Mouse (Mus musculus) cerebellum, adult 8-10 months (tissue): Measurements from ENCODE around the gene Dnah3.

ENCODE experiments used
- DNase-seq: peaks from one replicate; pipeline ENCODE4 v3.0.0; 2022

Dnah3 gene

DNA sequence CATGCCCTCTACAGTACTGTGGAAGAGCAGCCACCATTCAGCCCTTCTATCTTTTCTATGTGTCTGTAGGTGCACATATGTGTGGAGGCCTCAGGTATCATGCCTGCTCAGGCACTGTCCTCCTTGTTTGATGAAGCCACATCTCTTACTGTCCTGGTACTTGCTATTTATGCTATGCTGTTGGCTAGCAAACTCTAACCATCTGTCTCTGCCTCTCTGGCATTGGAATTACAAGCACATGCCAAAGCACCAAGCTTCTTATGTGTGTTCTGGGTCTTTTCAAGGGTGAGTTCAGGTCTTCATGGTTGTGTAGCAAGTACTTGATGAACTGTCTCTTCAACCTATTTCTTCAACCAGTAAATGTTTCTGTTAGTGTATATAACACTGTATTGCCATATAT is 158.8 kb downstream of the Dnah3 start:
- no peak for DNase-seq

DNA sequence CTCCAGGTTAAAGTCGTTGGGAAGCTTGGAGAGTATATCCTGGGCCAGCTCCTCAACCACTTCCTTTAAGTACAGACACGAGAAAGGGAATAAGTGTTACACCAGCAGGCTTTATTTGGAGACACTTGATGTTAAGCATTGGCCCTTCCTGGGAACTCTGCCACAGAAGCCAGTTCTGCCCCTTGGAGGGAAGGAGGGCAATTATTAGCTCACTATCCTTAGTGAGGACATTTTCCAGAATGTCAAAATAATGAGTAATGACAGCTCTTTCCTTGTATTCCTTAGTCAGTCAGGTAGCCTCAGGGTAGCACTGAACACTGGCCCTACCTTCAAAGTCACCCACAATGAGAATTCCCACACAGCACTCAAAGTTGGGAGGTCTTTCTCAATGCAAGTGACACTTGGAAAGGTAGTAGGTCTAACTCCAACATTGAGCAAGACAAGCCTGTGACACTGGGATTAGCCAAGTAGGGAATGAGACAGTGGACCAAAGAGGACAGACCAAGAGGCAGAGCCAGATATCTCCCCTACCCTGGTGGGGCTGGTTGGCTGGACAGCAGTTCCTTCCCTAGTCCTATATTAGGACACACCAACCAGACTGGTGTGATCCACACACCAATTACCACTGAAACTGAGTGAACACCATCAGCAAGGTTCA is 166.2 kb downstream of the Dnah3 start:
- no peak for DNase-seq

DNA sequence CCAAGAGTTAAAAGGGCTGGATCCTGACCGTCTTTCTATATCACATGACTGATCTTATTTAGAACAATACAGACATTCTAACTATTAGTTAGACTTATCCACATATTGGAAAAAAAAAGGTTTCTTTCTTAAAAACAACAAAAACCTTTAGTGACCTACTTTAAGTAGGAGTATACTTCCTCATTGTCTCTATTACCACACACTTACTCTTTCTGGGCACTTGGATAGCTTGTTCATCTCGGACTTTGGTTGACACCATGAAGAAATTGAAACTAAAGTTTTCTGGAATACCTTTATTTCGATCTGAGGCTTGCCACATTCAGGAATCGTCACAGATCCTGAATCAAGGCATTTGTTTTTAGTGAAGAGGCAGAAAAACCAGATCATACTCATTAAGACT is 174.0 kb downstream of the Dnah3 start:
- DNase-seq = no peak

DNA sequence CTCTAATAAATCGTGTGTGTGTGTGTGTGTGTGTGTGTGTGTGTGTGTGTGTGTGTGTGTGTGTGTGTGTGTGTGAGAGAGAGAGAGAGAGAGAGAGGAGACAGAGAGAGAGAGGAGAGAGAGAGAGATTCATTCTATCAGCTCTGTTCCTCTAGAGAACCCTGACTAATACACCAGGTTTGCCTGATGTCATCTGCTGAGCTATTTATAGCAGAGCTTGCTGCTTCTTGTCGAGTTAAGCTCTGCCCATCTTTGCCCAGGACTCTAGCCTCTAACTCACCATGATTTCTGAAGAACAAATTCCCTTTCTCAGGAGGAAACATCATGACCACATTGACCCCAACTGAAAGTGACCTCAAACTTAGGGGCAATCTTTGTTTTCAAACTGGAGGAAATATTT is 174.6 kb downstream of the Dnah3 start:
- no peak for DNase-seq

DNA sequence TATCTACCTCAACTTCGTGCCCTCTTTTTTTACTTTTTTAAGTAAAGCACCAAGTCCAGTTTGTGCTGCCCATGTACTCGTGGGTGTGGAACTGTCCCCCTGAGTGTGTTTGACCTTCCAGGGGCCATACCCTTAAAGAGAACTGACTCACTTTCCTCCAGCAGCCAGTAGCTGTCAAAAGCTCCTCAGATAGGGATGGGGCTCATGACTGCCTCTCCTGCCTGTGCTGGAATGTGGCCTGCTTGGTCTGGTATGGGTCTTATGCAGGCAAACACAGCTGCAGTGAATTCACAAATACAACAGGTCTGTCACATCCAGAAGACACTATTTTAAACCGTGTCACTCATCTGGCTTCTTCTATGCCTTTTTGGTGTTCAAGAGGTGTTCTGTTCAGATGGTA is 183.4 kb downstream of the Dnah3 start:
- no peak for DNase-seq

DNA sequence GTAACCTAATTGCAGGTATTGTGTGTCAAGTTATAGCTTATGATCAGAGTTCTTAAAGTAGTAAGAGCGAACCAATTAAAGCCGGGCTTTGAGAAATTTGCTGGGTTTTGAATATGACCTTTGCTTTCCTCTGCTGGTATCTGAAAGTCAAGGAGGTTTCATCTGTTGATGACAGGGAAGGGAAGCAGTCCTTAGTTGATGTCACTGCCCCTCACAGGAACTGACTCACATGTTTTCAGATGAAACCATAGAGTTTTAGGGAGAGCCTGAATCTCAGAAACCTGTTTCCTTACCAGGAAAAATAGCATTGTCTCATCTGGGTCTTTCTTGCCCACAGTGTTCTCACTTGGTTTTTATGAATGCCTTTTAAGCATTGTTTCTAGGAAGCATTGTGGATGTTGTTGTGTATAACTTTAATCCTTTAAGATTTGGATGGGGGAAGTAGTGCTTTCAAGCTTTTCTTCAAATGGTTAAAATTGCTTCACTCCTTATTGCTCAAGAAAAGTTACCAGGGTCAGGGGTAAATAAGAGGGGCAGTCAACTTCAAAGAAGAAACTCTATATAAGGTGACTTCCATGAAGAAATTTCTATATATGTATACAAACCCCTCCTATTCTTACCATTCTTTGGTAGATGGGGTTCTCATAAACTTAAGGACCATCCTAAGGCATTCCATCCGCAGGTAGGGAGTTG is 188.4 kb downstream of the Dnah3 start:
- no peak for DNase-seq

DNA sequence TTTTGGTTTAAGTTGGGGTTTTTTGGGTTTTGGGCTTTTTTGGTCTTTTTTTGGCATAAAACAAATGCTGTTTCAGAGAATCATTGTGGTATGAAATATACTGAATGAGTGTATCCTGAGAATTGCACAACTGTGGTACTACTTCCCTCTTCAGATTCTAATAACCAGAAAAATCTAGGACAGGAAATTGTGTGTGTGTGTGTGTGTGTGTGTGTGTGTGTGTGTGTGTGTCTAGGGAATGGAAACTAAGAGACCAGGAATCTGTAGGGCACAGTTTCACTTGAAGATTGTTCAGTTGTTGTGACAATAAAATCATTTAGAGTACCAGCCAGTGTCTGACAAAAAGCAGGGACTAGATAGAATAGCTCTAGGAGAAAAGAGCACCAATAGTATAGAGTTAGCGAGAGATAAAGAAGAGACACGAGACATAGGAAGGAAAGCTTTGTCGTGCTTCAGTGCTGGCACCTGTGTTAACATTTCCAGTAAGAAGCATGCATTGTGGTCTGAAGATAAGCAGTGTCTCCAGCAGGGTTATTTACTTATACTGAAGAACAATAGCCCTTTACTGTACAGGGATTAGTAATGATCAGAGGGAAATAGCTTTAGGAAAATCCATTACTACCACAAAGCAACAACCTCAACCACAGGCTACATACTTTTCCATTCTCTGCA is 195.6 kb downstream of the Dnah3 start:
- DNase-seq = no peak

DNA sequence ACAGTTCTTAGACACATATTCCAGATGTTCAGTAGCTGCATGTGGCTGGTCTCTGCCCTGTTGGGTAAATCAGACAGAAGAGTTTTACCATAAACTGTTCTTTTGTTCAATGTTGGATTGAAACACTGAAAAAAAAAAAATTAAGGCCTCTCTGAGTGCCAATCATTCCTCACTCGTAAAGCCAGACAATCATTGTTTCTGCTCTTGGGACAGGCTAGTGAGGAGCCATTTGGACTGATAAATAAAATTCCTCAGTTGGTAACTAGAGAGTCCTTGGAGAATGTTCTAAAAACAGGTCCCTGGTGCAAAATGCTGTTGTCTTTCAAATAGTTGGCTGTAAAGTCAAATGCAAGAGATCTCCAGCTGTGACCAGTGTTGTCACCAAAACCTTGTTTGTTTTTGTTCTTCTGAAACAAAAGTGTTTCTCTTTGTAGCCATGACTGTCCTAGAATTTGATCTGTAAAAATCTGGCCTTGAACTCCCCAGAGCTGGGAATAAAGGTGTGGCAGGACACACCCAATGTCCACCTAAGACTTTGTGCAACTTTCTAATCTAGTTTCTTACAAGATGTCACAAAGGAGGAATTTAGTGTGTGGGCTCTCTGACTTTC is 196.7 kb downstream of the Dnah3 start:
- no peak for DNase-seq

DNA sequence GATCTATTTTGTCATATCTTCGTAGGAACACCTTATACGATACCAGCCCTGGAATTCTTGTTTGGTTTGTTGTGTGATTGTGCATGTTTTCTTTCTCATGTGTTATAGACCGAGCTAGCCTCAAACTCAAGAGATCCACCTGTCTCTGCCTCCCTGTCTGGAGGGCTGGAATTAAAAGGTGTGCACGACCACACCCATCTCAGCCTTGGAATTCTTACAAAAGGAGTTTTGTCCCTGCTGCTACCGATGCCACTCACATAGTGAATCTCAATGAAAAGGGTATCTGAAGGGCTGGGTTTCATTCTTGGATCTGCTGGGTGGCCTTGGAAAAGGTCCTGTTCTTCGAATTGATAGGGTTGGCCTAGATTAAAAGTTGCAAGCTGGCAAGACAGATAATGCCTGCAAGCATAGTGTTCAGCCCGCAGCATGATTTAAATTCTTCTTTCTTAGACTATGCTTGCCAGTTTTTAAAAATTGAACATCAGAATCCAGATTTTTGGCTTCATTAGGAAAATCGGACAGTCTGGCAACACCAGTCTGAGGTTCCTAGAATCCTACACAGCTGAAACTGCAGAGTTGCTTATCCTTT is 197.5 kb downstream of the Dnah3 start:
- no peak for DNase-seq

DNA sequence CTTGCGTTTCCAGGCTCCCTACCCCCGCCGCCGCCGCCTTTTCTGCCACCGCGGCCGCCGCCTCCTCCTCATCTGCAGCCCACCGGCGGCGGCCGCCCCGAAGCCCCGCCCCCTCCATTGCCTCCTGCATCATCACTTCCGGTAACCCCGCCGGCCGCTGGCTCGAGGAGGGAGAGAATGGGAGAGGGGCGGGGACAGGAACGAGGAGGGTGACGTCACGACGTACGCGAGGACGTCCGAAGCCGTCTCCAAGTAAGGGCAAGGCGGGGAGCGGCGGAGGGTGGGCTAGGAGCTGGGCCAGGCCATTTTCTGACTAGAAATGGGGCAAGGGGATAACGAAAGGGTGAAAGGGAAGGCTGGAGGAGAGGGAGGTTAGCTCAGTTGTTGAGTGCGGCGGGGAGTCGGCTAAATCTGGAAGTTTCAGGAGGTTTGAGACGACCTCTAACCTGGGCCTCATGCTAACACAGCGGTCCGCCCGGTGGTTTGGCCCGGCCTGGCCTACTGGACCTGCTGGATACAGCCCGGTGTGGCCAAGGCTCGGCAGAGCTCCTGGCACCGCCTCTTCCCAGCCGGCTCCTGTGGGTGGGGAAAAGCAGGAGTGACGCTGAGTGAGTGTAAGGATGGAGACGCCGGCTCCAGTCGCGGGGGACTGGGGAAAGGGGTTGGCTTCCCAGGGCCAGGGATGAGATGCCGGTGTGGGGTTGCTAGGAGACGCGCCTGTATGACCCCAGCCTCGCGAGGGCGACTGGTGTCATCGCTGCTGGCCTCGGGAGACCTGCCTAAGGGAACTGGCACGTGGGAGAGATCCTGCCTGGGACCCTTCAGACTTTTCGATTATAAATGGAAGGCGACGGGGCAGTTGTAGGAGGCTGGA is 199.2 kb downstream of the Dnah3 start, which contains the start of the genes Lyrm1 and Dcun1d3:
Lyrm1 (plus strand) TSS at position 223 of the 874 bp plus-strand sequence.
Dcun1d3 (minus strand) TSS at position 660 of the 874 bp plus-strand sequence.
- DNase-seq = peak; percentile 97

DNA sequence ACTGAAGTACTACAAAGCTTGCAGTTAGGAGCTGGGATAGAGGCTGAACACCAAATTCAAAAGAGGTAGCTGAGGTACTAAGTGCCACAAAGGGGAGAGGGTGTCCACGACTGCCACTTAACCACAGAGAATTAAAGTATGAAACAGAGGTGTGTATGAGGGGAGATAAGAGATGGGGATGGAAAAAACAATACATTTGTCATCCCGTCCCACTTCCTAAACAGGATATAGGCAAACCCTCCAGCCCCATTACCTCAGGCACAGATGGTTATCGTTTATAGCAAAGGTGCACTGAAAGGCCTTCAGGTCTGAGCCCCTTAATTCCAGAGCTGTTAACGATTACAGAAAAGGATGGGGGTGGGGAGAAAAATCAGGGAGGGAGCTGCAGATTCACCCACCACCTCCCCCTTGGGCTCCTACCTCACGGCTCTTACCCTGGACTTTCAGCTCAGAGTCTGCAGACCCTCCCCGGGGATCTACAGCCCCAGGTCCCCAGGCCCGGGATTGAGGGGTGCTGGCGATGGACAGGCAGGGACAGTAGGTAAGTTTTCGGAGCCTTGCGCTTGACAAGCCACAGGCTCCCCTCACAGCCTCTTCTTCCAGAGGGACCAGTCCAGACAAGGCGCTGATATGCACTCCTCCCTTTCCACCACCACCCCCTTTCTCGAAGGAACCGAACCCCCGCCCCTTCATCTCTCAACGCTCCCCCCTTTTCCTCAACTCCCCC is 200.1 kb downstream of the Dnah3 start:
- DNase-seq = peak; percentile 38

DNA sequence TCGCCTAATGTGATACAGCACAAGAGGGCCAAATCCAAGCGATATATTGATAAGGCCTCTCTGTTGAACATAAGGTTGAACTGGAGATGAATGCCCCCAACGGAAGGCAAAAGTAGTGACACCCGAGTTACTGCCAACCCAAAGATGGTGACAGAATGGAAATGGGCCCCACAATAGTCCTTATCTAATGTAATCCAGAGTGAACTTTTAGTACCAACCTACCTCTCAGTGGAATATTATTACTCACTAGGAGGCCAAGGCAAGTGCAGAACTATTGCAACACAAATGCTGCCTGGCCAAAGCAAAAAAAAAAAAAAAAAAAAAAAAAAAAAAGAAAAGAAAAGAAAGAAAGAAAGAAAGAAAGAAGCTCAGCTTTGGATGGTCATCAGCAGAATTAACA is 202.3 kb downstream of the Dnah3 start:
- DNase-seq = no peak

DNA sequence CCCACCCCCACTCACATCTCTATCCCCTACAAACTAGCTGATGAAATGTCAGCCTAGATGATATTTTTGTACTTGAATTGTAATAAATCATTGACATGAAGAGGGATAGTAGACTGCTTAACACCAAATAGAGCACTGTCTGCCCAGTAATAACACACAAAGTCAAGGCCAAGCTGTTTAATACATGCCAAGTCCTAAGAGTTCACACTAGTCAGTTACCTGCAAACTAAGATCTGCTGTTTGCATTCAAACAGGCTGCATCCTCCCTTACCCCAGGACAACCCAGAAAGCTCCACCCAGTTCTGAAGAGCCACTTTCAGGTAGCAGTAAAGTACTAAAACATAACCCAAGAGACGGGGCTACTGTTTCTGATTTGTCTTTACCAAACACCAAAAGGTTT is 202.9 kb downstream of the Dnah3 start:
- no peak for DNase-seq

DNA sequence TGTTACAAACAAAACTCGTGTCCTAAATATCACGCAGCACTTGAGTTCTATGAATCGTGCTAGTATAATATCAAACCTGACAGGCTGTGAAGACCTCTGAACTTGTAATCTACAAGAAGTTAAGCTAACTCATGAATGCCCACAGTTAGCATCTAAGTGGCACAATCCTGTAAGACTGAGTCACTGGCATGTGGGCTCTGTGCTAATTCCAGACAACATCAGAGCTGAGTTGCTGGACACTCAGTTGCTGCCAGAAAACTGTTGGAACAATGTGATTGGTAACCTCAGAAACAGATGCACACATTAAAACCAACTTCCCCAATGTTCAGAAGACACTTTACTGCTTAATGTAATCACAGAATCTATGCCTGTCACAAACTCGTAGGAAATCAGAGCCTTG is 207.2 kb downstream of the Dnah3 start:
- no peak for DNase-seq

DNA sequence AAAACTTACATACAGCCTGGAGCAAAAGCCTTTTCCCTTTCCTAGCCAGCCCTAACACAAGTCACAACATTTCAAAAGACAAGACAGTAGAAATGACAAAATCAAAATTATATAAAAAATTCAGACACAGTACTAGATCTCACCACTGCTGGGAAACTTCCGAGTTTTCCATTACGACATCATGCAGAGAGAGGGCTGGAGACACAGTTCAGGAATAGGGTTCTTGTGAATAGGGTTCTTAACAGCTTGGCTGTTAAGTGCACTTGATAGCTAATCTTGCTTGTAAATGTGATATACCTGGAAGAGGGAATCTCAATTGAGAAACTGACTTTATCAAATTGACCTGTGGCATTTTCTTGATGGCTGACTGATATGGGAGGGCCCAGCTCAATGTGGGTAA is 213.9 kb downstream of the Dnah3 start:
- DNase-seq = no peak

DNA sequence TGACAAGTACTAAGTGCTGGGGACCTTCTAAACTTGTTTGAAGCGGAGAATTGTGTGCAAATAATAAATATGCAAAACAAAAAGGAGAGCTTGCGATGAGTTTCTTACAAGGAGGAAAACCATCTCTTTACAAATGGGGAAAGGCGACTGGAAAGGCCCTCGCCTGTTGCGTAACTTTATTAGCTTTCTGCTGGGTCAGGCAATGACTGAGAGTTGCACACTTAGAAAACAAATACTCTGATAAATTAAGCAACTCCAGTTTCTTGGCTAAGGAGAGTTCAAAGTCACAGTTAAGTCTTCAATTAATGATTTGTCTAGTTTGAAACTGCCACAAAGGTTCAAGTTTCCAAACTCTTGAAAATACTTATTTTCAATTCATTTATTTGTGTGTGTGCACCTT is 214.7 kb downstream of the Dnah3 start:
- DNase-seq = no peak

DNA sequence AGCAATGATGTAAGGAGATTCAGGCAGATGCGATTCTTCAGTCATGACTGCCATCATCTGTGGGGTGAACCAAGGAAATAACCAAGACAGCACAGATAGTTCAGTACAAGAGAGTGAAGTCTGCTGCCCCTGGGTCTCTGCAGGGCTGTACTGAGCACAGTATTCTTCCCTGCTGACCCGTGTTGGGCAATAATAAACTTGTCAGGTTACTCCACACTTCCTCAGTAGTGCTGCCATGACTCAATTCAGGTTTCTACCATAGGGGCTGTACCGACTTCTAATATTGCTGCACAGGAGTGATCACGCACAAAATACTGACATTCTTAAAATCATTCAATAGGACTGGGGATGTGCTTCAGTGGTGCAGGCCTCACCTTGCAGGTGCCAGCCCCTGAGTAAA is 215.9 kb downstream of the Dnah3 start:
- no peak for DNase-seq

DNA sequence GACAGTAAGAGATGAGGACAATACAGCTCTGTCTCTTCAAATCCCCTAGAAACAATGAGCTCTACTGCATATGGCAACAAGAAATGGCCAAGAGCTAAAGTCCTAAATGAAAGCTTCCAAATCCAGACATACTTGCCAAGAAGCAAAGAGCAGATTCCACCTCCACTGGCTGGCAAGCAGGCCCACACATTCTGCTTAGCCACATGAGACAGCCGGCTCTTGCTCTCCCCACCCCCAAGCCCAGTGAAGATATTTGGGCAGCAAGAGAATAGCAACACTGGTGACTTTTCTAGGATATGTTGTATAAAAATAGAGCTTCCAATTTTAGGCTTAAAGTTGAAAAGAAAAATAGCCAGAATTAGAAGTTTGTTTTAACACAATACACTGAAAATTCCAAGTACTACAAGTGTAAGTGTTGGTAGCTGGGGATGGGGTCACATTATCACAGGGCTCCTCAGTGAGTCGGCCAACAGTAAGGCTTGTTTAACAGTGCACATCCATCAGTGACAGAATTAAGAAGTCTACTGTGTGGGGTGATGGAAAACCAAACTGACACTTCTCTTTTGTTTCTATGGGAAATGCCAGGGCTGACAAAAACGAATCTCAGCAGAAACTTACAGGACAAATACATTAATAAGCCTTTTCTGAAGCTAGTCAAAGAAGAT is 219.2 kb downstream of the Dnah3 start:
- DNase-seq = peak; percentile 21

DNA sequence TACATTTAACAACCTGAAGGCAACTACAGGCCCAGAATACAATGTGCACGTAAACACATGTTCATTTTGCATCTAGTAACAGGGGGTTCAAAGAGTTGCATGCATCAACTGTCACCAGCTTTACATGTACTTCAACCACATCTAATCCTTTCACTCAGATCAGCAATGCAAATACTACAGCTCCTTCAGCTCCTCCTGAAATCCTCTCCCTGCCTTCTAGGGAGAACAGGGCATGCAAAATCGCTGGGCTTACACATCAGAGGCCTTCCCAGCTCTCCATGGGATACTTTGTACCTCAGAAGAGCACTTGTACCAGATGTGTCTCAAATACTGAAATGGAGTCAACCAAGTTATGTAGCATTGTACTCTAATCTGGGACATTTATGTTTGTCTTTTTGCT is 222.0 kb downstream of the Dnah3 start:
- DNase-seq = no peak
